Mouse (Mus musculus): ENCODE measurements around the gene Gnat1.

GRCm38 (mm10) chr9:107695441-107696105 lies 16.1 kb upstream of the Gnat1 start:
- TF ChIP-seq CTCF (conservative IDR thresholded peaks at IDR 0.05; ENCODE audit: low read length), result no peak
- TF ChIP-seq NANOG (IDR thresholded peaks at IDR 0.05; ENCODE audit: borderline replicate concordance, low read length), result no peak
- TF ChIP-seq POU5F1 (IDR thresholded peaks at IDR 0.05; ENCODE audit: borderline replicate concordance, low read length), result no peak

All from E14TG2a.4 (cell line).